8 mouse cellular contexts compared by ENCODE assay signal in genomic region chr11:85310713-85311574, GRCm38 (mm10). TPM values are rescaled to one million over a fixed set of nuclear protein-coding genes. Genes with fewer than 3 reads are reported as not detected.
DNase-seq lines count a peak whose midpoint lies in the region; ATAC-seq and TF ChIP-seq lines count a peak whose summit lies in the region.

TSS of gene Ppm1d (plus strand) at chr11:85311244.

- intact Hi-C loops in heart, postnatal 10 days (cut with DNase I), result loop anchor here (1.0 to 10.0 kb wide), 3 partner anchors 41 to 396 kb away; partner anchors contain the start of genes Appbp2 and Znhit3

- peaks cover 13% of the 10 kb centered on the region for H3K36me3 ChIP-seq in ES-Bruce4 (ENCODE audit: control insufficient read depth, insufficient read depth, low read length, poor library complexity, severe bottlenecking)
- peaks cover 12% of the 10 kb centered on the region for H3K36me3 ChIP-seq in forebrain, embryonic 13.5 days (ENCODE audit: poor library complexity, severe bottlenecking)
- H3K36me3 ChIP-seq in liver, postnatal 0 days (replicated peaks; ENCODE audit: insufficient read depth, low read length), result peaks cover 12% of the 10 kb centered on the region; the same call in 1 of the 2 replicates
- H3K36me3 ChIP-seq in neural tube, embryonic 14.5 days (ENCODE audit: control insufficient read depth, insufficient read depth, low read length), result no peaks in the 10 kb centered on the region

- no peak for TF ChIP-seq CTCF in ES-Bruce4 (IDR thresholded peaks at IDR 0.05; ENCODE audit: low read depth, low read length)
- peak; percentile 30 for TF ChIP-seq CTCF in liver, postnatal 0 days (IDR thresholded peaks at IDR 0.05; ENCODE audit: low read depth)

- H3K27me3 ChIP-seq in ES-Bruce4 (ENCODE audit: control insufficient read depth, insufficient read depth, low read length, poor library complexity, severe bottlenecking), result no peaks in the 10 kb centered on the region
- H3K27me3 ChIP-seq in forebrain, embryonic 13.5 days, result no peaks in the 10 kb centered on the region
- H3K27me3 ChIP-seq in liver, postnatal 0 days (ENCODE audit: insufficient read depth, low read length), result no peaks in the 10 kb centered on the region
- H3K27me3 ChIP-seq in neural tube, embryonic 14.5 days (ENCODE audit: control insufficient read depth, insufficient read depth, low read length), result no peaks in the 10 kb centered on the region

- DNase-seq in heart, postnatal 10 days, result peak; percentile 98
- peak; percentile 98 for DNase-seq in large intestine, adult 2 months (ENCODE audit: low read depth, low spot score)
- DNase-seq in liver, postnatal 0 days, result peak; percentile 99
- peak; percentile 99 for DNase-seq in testis, postnatal 10 days (ENCODE audit: low spot score)

- H3K9ac ChIP-seq in ES-Bruce4 (ENCODE audit: low read depth, poor library complexity, severe bottlenecking), result peak within 1 kb of the TSS; percentile 98
- H3K9ac ChIP-seq in forebrain, embryonic 13.5 days, result peak within 1 kb of the TSS; percentile 95
- H3K9ac ChIP-seq in liver, postnatal 0 days (replicated peaks), result peak within 1 kb of the TSS; percentile 94
- peak within 1 kb of the TSS; percentile 82 for H3K9ac ChIP-seq in neural tube, embryonic 14.5 days (replicated peaks; ENCODE audit: low read depth, low read length)

- H3K9me3 ChIP-seq in ES-Bruce4 (replicated peaks; ENCODE audit: control insufficient read depth, insufficient read depth, low read length, poor library complexity, severe bottlenecking), result no peaks in the 10 kb centered on the region
- no peaks in the 10 kb centered on the region for H3K9me3 ChIP-seq in forebrain, embryonic 13.5 days (replicated peaks)
- H3K9me3 ChIP-seq in liver, postnatal 0 days (ENCODE audit: low read length), result no peaks in the 10 kb centered on the region; the same call in 1 of the 2 replicates
- no peaks in the 10 kb centered on the region for H3K9me3 ChIP-seq in neural tube, embryonic 14.5 days (ENCODE audit: control insufficient read depth, low read length)

- H3K4me1 ChIP-seq in ES-Bruce4 (ENCODE audit: control insufficient read depth, insufficient read depth, low read length), result no peaks in the 10 kb centered on the region
- H3K4me1 ChIP-seq in forebrain, embryonic 13.5 days, result peaks cover 24% of the 10 kb centered on the region
- peaks cover 13% of the 10 kb centered on the region for H3K4me1 ChIP-seq in liver, postnatal 0 days (ENCODE audit: insufficient read depth)
- peaks cover 10% of the 10 kb centered on the region for H3K4me1 ChIP-seq in neural tube, embryonic 14.5 days (ENCODE audit: control insufficient read depth, insufficient read depth, low read length)

- peak; percentile 79 for TF ChIP-seq POLR2A in ES-Bruce4 (IDR thresholded peaks at IDR 0.05; ENCODE audit: insufficient read depth, low read length)

- under 1% methylated on average over 63 of the region's 78 CpGs for whole genome bisulfite sequencing in forebrain, embryonic 13.5 days
- WGBS in large intestine, adult 2 months, result under 1% methylated on average over 74 of the region's 78 CpGs
- WGBS in liver, postnatal 0 days (ENCODE audit: insufficient replicate concordance), result under 1% methylated on average over 76 of the region's 78 CpGs
- under 1% methylated on average over 55 of the region's 78 CpGs for WGBS in neural tube, embryonic 14.5 days

- peak within 1 kb of the TSS; percentile 74 for H3K27ac ChIP-seq in ES-Bruce4 (ENCODE audit: insufficient read depth, low read length)
- peak within 1 kb of the TSS; percentile 92 for H3K27ac ChIP-seq in forebrain, embryonic 13.5 days
- H3K27ac ChIP-seq in liver, postnatal 0 days (ENCODE audit: low read depth), result peak within 1 kb of the TSS; percentile 94
- peak within 1 kb of the TSS; percentile 87 for H3K27ac ChIP-seq in neural tube, embryonic 14.5 days (ENCODE audit: low read depth, low read length)

- no peak for TF ChIP-seq EP300 in ES-Bruce4 (IDR thresholded peaks at IDR 0.05; ENCODE audit: insufficient read depth, low read depth, low read length)
- TF ChIP-seq EP300 in liver, postnatal 0 days (IDR thresholded peaks at IDR 0.05; ENCODE audit: low read depth), result no peak; the same call in 1 of the 2 replicates

- peak; percentile 89 for ATAC-seq in cerebellum, adult (ENCODE audit: insufficient number of reproducible peaks, low FRiP score, low TSS enrichment)
- peak; percentile 94 for ATAC-seq in forebrain, embryonic 13.5 days
- ATAC-seq in liver, postnatal 0 days, result peak; percentile 94
- ATAC-seq in neural tube, embryonic 14.5 days (ENCODE audit: low read depth), result peak; percentile 92

- H3K4me3 ChIP-seq in ES-Bruce4 (ENCODE audit: low read depth, low read length), result peak within 1 kb of the TSS; percentile 88
- peak within 1 kb of the TSS; percentile 98 for H3K4me3 ChIP-seq in forebrain, embryonic 13.5 days
- H3K4me3 ChIP-seq in liver, postnatal 0 days (ENCODE audit: low read depth, low read length), result peak within 1 kb of the TSS; percentile 75
- peak within 1 kb of the TSS; percentile 69 for H3K4me3 ChIP-seq in neural tube, embryonic 14.5 days (ENCODE audit: low read depth, low read length)

- H3K4me2 ChIP-seq in forebrain, embryonic 13.5 days, result peak within 1 kb of the TSS; percentile 74
- H3K4me2 ChIP-seq in liver, postnatal 0 days (ENCODE audit: low read depth, low read length), result peak within 1 kb of the TSS; percentile 91
- peak within 1 kb of the TSS; percentile 95 for H3K4me2 ChIP-seq in neural tube, embryonic 14.5 days (ENCODE audit: low read depth, low read length)

RNA-seq across cellular contexts. Expression of gene Ppm1d, which starts in this region (rescaled TPM):
- 26.6 and 27.1 TPM in 2 replicates for polyA plus RNA-seq in ES-Bruce4 (2011; ENCODE audit: insufficient read depth, insufficient read length, low read depth, missing spikeins)
- polyA plus RNA-seq in forebrain, embryonic 13.5 days (2015; fragmentation: Nextera tagmentation; extraction: Ambion mirVana), result 22.3 and 22.6 TPM in 2 replicates
- 10 to 100 TPM; 11.3 to 13.2 TPM for total RNA-seq in heart, postnatal 10 days (2021)
- 2.8 and 3.3 TPM in 2 replicates for polyA plus RNA-seq in large intestine, adult 2 months (2012; rRNA removed)
- 9.5 TPM in 2 replicates for polyA plus RNA-seq in liver, postnatal 0 days (2015; fragmentation: Nextera tagmentation; extraction: Ambion mirVana)
- polyA plus RNA-seq in neural tube, embryonic 14.5 days (2014; fragmentation: Nextera tagmentation; extraction: Ambion mirVana), result 19.5 and 21.5 TPM in 2 replicates

Comparison
In these comparisons a context has a peak if more than half of its experiments do, and no peak if none do; other contexts are left out.
1. Peak in every context shown above with its lines: DNase-seq, ATAC-seq, H3K4me3 ChIP-seq and H3K27ac ChIP-seq.